Mouse (Mus musculus) lung, postnatal 0 days (tissue): ENCODE measurements around the gene Map4.

ENCODE experiments used
- CTCF ChIP-seq: IDR thresholded peaks from 2 replicates; pipeline ENCODE4 v1.5.1; 2016; ENCODE audit warnings: antibody characterized with exemption, mild to moderate bottlenecking
- EP300 ChIP-seq: IDR thresholded peaks from 2 replicates; pipeline ENCODE4 v1.6.1; 2016; ENCODE audit warnings: antibody characterized with exemption, mild to moderate bottlenecking, control low read depth

DNA sequence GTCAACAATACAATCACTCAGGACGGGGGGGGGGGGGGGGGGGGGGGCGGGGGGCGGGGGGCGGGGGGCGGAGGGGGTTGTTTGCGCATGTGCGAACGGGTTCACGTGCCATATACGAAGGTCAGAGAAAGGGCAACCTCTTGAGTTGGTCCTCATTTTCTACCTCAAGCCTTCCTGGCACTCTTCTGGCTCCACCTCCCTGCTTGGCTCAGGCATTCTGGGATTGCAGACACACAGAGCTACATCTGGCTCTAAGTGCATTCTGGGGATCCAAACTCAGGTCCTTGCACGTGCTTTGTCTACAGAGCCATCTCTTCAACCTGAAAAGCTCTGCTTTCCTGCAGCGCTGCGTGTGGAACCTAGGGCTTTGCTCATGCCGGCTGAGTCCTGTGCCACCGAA, 31.9 kb upstream of the Map4 start:
- TF ChIP-seq CTCF = no peak
- TF ChIP-seq EP300 = no peak
